Mouse (Mus musculus) embryonic stem cell, embryonic (primary cell): ENCODE results near the gene Chrnb2.

Experiments
- CTCF ChIA-PET, 4 experiments: fragments of 300-600 bp in 2 of 4; fragments of 350-600 bp in 2 of 4; sonication (Branson Sonifier 250); formaldehyde crosslinking; loops; one replicate each; lab custom pipeline; 2022; ENCODE audit warnings: inconsistent platforms in 2 of 4; lab: Charles Lee
- POLR2A ChIA-PET, 4 experiments: fragments of 300-600 bp in 2 of 4; fragments of 350-600 bp in 2 of 4; sonication (Branson Sonifier 250); formaldehyde crosslinking; loops; one replicate each; lab custom pipeline; 2022; ENCODE audit warnings: antibody characterized with exemption in 4 of 4, inconsistent platforms in 1 of 4; lab: Charles Lee

The Chrnb2 gene

DNA sequence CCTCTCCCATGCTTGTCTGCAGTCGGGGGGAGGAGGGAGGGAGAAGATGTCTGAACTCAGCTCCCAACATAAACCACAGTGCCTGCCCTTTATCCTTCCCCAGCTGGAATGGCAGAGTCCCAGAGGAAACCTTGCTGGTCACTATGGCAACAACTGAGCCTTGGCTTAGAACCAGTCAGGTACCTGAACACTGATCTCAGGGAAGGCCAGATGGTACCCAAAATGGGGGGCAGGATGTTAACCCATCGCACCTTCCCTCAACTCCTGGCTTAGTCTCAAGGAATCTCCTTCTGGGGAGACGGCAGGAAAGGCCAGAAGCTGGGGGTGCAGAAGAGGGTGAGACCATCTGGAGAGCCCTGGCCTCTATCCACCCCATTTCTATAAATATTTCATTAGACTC lies 4.6 kb downstream of the Chrnb2 start:
- ChIA-PET CTCF (interaction anchor here in 2 of 4 experiments (0.7 to 2.1 kb wide), 2 partner anchors 13 kb away, joined by 3 to 8 read pairs; no protein-coding TSS in a partner anchor), POLR2A (interaction anchor here in 1 of 4 experiments (1.7 kb wide), 1 partner anchor 9 kb away, joined by 3 read pairs; no protein-coding TSS in a partner anchor)

DNA sequence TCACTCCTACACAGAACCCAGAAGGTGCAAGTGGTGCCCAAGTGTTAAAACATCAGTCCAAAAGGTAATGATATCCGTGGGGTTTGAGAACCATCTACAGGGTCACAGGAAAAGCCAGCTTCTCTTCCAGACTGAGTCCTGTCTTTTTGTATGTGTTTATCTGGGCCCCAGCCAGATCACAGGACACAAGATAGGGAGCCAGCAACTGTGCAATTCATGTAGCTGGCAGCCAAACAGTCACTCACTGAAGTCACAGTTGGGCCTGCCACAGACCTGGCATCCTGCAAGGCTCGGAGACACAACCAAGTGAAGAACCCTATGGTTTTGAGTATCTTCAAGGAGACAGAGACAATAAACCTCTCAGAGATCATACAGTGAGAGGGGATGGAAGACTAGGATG lies 6.6 kb downstream of the Chrnb2 start:
- CTCF ChIA-PET: no interaction called here
- POLR2A ChIA-PET: interaction anchor here in 1 of 4 experiments (1.3 to 1.5 kb wide), 2 partner anchors 8 to 12 kb away, joined by 3 read pairs; no protein-coding TSS in a partner anchor

- POLR2A ChIA-PET: interaction anchor here in 2 of 4 experiments (0.9 to 1.4 kb wide), 3 partner anchors 17 to 35 kb away, joined by 3 read pairs; no protein-coding TSS in a partner anchor
Observed at GRCm38 (mm10) chr3:89755283-89755682, 9.1 kb downstream of the Chrnb2 start.

GRCm38 (mm10) chr3:89752307-89752706 lies 12.1 kb downstream of the Chrnb2 start:
- POLR2A ChIA-PET: no interaction called here
- CTCF ChIA-PET: interaction anchor here in 1 of 4 experiments (1.3 kb wide), 1 partner anchor 241 kb away, joined by 3 read pairs; no protein-coding TSS in a partner anchor

More at GRCm38 (mm10) chr3:89755283-89755682, 9.1 kb downstream of the Chrnb2 start:
- CTCF ChIA-PET: no interaction called here

- POLR2A ChIA-PET: interaction anchor here in 1 of 4 experiments (0.7 kb wide), 1 partner anchor 23 kb away, joined by 3 read pairs; no protein-coding TSS in a partner anchor
- CTCF ChIA-PET: interaction anchor here in 2 of 4 experiments (0.6 to 1.1 kb wide), 2 partner anchors 34 to 270 kb away, joined by 3 read pairs; no protein-coding TSS in a partner anchor
Observed at GRCm38 (mm10) chr3:89738509-89738908, 25.9 kb downstream of the Chrnb2 start.

GRCm38 (mm10) chr3:89732091-89732490 lies 32.3 kb downstream of the Chrnb2 start:
- ChIA-PET CTCF (interaction anchor here in 2 of 4 experiments (0.6 kb wide), 2 partner anchors 199 to 279 kb away, joined by 5 to 6 read pairs; no protein-coding TSS in a partner anchor), POLR2A (interaction anchor here in 2 of 4 experiments (0.6 to 1.5 kb wide), 3 partner anchors 9 to 190 kb away, joined by 4 to 5 read pairs (median 4); no protein-coding TSS in a partner anchor)

GRCm38 (mm10) chr3:89730350-89731331 lies 33.8 kb downstream of the Chrnb2 start:
- ChIA-PET CTCF (interaction anchor here (0.6 to 2.2 kb wide), 29 partner anchors 8 to 371 kb away, joined by 3 to 15 read pairs (median 4); partner anchors contain the start of genes Chrnb2 (in 1 of the 4) and Ube2q1 (in 1 of the 4)), POLR2A (interaction anchor here in 3 of 4 experiments (0.6 to 7.4 kb wide), 9 partner anchors 10 to 457 kb away, joined by 3 to 64 read pairs (median 3); partner anchors contain the start of genes Adar (in 1 of the 3), Hax1 (in 1 of the 3) and Ube2q1 (in 1 of the 3))

DNA sequence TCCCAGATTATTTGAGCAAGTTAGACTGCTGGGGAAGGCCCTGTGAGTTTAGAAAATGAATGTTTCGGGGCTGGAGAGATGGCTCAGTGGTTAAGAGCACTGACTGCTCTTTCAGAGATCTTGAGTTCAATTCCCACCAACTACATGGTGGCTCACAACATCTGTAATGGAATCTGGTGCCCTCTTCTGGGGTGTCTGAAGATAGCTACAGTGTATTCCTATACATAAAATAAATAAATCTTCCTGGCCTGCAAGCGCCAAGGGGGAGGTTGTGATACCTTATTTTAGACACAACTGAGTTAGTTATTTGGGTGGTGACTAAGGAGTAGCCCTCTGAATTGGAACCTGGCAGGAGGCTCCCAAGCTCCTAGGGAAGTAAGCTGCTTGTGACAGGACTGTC lies 35.6 kb downstream of the Chrnb2 start:
- ChIA-PET POLR2A (interaction anchor here in 2 of 4 experiments (0.8 to 7.4 kb wide), 8 partner anchors 8 to 217 kb away, joined by 3 to 64 read pairs (median 4); partner anchors contain the start of gene Adar (in 1 of the 2)), CTCF (interaction anchor here (0.6 to 2.0 kb wide), 14 partner anchors 10 to 279 kb away, joined by 3 to 7 read pairs (median 4); partner anchors contain the start of gene Ube2q1 (in 1 of the 4))

GRCm38 (mm10) chr3:89727028-89727427 lies 37.4 kb downstream of the Chrnb2 start:
- ChIA-PET CTCF (interaction anchor here (0.6 to 2.5 kb wide), 15 partner anchors 9 to 348 kb away, joined by 3 to 11 read pairs (median 4); partner anchors contain the start of gene Pygo2 (in 1 of the 4)), POLR2A (interaction anchor here in 2 of 4 experiments (0.6 to 7.4 kb wide), 3 partner anchors 11 to 271 kb away, joined by 3 to 64 read pairs (median 6); partner anchors contain the start of gene Adar (in 1 of the 2))

DNA sequence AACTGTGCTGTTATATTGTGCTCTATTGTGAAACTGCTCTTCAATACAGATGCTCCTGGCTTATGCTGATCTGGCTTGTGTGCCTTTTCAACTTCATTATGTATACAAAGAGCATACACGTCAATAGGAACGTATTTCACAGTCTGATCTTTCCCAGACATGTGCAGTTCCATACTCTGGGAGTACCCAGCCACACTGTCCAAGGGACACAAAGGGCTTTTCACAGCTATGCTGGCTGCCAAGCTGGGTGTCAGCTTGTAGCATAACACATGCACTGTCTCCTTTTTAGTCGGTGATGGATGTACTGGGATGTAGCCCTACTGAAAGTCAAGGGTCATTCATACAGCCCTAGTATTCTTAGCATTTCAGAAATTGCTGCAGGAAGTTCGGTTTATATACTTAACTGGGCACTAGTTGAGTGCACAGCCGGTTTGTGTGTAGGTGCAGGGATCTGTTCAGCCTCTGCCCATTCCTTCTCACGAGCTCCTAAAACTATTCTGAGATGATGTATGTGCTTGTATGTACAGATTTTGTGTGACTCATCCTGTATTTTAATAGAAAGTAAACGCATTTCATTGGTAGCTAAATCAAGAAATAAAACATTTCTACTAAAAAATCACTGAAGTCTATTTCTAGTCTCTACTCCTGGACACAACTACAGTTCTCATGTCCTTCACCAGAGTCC lies 40.9 kb downstream of the Chrnb2 start:
- POLR2A ChIA-PET: interaction anchor here in 2 of 4 experiments (0.9 to 1.7 kb wide), 8 partner anchors 9 to 286 kb away, joined by 3 to 5 read pairs (median 4); partner anchors contain the start of gene Kcnn3 (in 1 of the 2)

DNA sequence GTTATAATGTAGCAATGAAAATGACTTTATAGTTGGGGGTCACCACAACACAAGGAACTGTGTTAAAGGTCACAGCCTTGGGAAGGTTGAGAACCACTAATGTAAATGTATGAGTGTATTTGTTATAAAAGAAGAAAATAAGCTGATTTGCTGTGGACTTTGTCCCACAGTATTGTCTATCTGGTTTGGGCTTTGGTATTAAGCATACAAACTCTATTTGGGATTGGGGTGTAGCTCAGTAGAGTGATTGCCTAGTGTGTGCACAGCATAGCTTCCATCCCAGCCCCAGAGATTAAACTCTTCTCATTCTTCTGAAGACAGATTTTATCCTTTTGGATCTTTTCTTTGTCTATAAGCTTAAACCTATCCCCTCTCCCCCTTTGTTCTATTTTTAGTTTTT lies 42.4 kb downstream of the Chrnb2 start:
- CTCF ChIA-PET: interaction anchor here in 2 of 4 experiments (0.6 to 1.5 kb wide), 4 partner anchors 8 to 245 kb away, joined by 3 to 5 read pairs (median 3); no protein-coding TSS in a partner anchor

More for the DNA sequence above, 40.9 kb downstream of the Chrnb2 start:
- CTCF ChIA-PET: interaction anchor here in 3 of 4 experiments (0.6 to 1.2 kb wide), 4 partner anchors 14 to 170 kb away, joined by 3 to 6 read pairs (median 4); no protein-coding TSS in a partner anchor

GRCm38 (mm10) chr3:89715967-89716256 lies 48.5 kb downstream of the Chrnb2 start:
- CTCF ChIA-PET: no interaction called here
- POLR2A ChIA-PET: interaction anchor here in 3 of 4 experiments (0.6 to 5.6 kb wide), 6 partner anchors 12 to 429 kb away, joined by 3 to 64 read pairs (median 4); no protein-coding TSS in a partner anchor

More for the DNA sequence above, 42.4 kb downstream of the Chrnb2 start:
- POLR2A ChIA-PET: interaction anchor here in 2 of 4 experiments (0.9 to 1.7 kb wide), 5 partner anchors 13 to 68 kb away, joined by 3 to 5 read pairs (median 3); no protein-coding TSS in a partner anchor

- ChIA-PET CTCF (no interaction called here), POLR2A (interaction anchor here in 2 of 4 experiments (0.9 to 5.6 kb wide), 4 partner anchors 12 to 334 kb away, joined by 3 to 64 read pairs (median 5); no protein-coding TSS in a partner anchor)
Observed at GRCm38 (mm10) chr3:89715207-89715966, 49.0 kb downstream of the Chrnb2 start.

DNA sequence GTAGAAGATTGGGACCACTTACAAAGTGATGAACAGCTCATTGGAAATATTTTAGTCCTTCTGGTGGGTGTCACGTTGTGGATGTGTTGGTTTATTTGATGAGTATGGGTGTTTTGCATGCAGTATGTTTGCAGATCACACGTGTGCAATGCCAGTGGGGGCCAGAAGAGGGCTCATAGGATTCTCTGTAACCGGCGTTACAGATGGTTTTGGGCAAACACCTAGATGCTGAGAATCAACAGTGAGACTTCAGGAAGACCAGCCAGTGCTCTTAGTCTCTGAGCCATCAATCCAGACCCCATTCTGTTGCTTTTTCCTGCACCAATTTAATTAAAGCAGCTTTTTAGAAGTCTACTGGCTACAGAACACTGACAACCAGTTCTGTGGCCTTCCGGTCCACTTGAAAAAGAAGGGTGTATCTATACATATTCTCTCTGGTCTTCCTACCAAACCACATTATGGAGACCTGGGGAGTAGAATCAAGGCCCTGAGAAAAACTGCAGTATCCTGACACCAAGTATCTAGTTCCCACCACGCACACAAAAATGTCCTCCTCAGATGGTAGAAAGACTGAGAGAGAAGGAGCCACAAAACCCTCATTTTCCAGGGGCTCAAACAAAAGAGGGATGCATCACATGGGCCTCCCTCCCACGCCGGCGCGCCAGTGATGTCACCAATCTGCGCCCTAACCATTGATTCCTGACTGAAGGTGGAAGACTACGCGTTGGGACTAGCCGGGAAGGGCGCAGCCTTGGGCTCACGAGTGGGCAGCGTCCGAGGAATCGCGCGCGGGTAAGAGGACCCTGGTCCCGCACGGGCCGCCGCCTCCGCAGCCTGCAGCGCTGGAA lies 49.8 kb downstream of the Chrnb2 start, which contains the start of gene Adar:
TSS of gene Adar (plus strand) at position 664 of the 848 bp plus-strand sequence.
- CTCF ChIA-PET: interaction anchor here in 1 of 4 experiments (1.4 kb wide), 1 partner anchor 12 kb away, joined by 3 read pairs; no protein-coding TSS in a partner anchor
- POLR2A ChIA-PET: interaction anchor here in 2 of 4 experiments (0.7 to 5.6 kb wide), 3 partner anchors 13 to 74 kb away, joined by 3 to 64 read pairs (median 4); no protein-coding TSS in a partner anchor

- ChIA-PET POLR2A (interaction anchor here in 1 of 4 experiments (0.8 kb wide), 1 partner anchor 9 kb away, joined by 3 read pairs; no protein-coding TSS in a partner anchor), CTCF (interaction anchor here in 2 of 4 experiments (0.7 to 1.0 kb wide), 2 partner anchors 154 to 179 kb away, joined by 3 to 4 read pairs; no protein-coding TSS in a partner anchor)
Observed at GRCm38 (mm10) chr3:89704064-89704463, 60.4 kb downstream of the Chrnb2 start.
